Mouse (Mus musculus) megakaryocyte-erythroid progenitor cell, adult 5 weeks (primary cell): ENCODE data around the gene Coa4. TPM values are rescaled to one million over a fixed set of nuclear protein-coding genes. Genes with fewer than 3 reads are reported as not detected.

ENCODE experiments used
- polyA plus RNA-seq: library from polyadenylated mRNA; stranded (reverse); fragments of >175 nt; gene quantifications from 2 replicates; pipeline ENCODE4 v1.2.3, GENCODE M21; 2012

Gene Coa4
- 6.3 and 7.9 TPM in 2 replicates for polyA plus RNA-seq

GRCm38 (mm10) chr7:100536804-100537518, at the start of gene Coa4:
TSS of gene Coa4 (plus strand) at chr7:100537071.

GRCm38 (mm10) chr7:100493117-100493483, 43.8 kb upstream of the Coa4 start, which contains the start of gene Ucp2:
TSS of gene Ucp2 (plus strand) at chr7:100493337.

GRCm38 (mm10) chr7:100514573-100514972, 22.3 kb upstream of the Coa4 start, which contains the start of gene Dnajb13:
TSS of gene Dnajb13 (minus strand) at chr7:100514960.

Other genes with a start within 250 kb of the Coa4 start
- gene C2cd3, start 164.8 kb upstream of the Coa4 start, polyA plus RNA-seq: 23.0 and 30.0 TPM in 2 replicates
- 51.9 and 62.8 TPM in 2 replicates for gene Ppme1, start 164.8 kb upstream of the Coa4 start, polyA plus RNA-seq
- 0.12 TPM in 1 of 2 replicates, not detected in the other for gene Ucp3, start 64.1 kb upstream of the Coa4 start, polyA plus RNA-seq
- 989 and 1,188 TPM in 2 replicates for gene Ucp2, start 43.7 kb upstream of the Coa4 start, polyA plus RNA-seq
- gene Dnajb13, start 22.1 kb upstream of the Coa4 start, polyA plus RNA-seq: 0.75 TPM in 1 of 2 replicates, not detected in the other
- gene Rab6a, start 70.3 kb downstream of the Coa4 start, polyA plus RNA-seq: 22.5 and 24.7 TPM in 2 replicates
- gene Mrpl48, start 71.2 kb downstream of the Coa4 start, polyA plus RNA-seq: 3.3 and 3.5 TPM in 2 replicates
- 0.08 TPM in 1 of 2 replicates, not detected in the other for gene Plekhb1, start 125.3 kb downstream of the Coa4 start, polyA plus RNA-seq
- gene Fam168a, start 169.6 kb downstream of the Coa4 start, polyA plus RNA-seq: 18.4 and 18.6 TPM in 2 replicates